Mouse (Mus musculus) MEL (cell line): Measurements from ENCODE around the gene Ralgapb. TPM values are rescaled to one million over a fixed set of nuclear protein-coding genes. Genes with fewer than 3 reads are reported as not detected.

ENCODE experiments used
- DNase-seq: peaks from one replicate; pipeline ENCODE4 v3.0.0; 2011; ENCODE audit warnings: low read depth, low spot score
- H3K27ac ChIP-seq: 2 replicates; pipeline ENCODE4 v1.5.1; 2012; ENCODE audit warnings: low read depth, mild to moderate bottlenecking, control low read depth, low read length, moderate library complexity; ENCODE audit not compliant: control insufficient read depth
- H3K27me3 ChIP-seq, 2 experiments: fragments of 150-350 bp in 1 of 2; sonication (generic) in 1 of 2; 2 replicates each; pipeline ENCODE4 v1.6.1; 2012; ENCODE audit warnings: low read length in 2 of 2, mild to moderate bottlenecking in 2 of 2, improper control_type of control experiment in 1 of 2, moderate library complexity in 1 of 2; ENCODE audit not compliant: insufficient read depth in 2 of 2, control insufficient read depth in 1 of 2
- H3K36me3 ChIP-seq, 2 experiments: 2 replicates each; pipeline ENCODE4 v1.6.1; 2012 to 2014; ENCODE audit warnings: low read length in 2 of 2, improper control_type of control experiment in 1 of 2, inconsistent platforms in 1 of 2, mild to moderate bottlenecking in 1 of 2; ENCODE audit not compliant: insufficient read depth in 2 of 2, control insufficient read depth in 1 of 2
- H3K4me1 ChIP-seq, 2 experiments: fragments of 150-350 bp in 1 of 2; sonication (generic) in 1 of 2; 2 replicates each; pipeline ENCODE4 v1.6.1; 2012; ENCODE audit warnings: low read length in 2 of 2, improper control_type of control experiment in 1 of 2, mild to moderate bottlenecking in 1 of 2; ENCODE audit not compliant: insufficient read depth in 2 of 2, control insufficient read depth in 1 of 2
- H3K4me3 ChIP-seq, 2 experiments: fragments of 150-350 bp in 1 of 2; sonication (generic) in 1 of 2; 2 replicates each; pipeline ENCODE4 v1.5.1; 2012; ENCODE audit warnings: low read depth in 2 of 2, low read length in 2 of 2, mild to moderate bottlenecking in 2 of 2, moderate library complexity in 2 of 2, control low read depth in 1 of 2, improper control_type of control experiment in 1 of 2; ENCODE audit not compliant: control insufficient read depth in 1 of 2, insufficient read depth in 1 of 2
- H3K79me2 ChIP-seq: 2 replicates; pipeline ENCODE4 v1.6.1; 2012; ENCODE audit warnings: mild to moderate bottlenecking, low read length, moderate library complexity; ENCODE audit not compliant: control insufficient read depth, poor library complexity, insufficient read depth
- H3K9ac ChIP-seq: 2 replicates; pipeline ENCODE4 v1.6.1; 2012; ENCODE audit warnings: low read depth, mild to moderate bottlenecking, control low read depth, low read length, moderate library complexity; ENCODE audit not compliant: control insufficient read depth, poor library complexity, severe bottlenecking
- H3K9me3 ChIP-seq: fragments of 150-350 bp; sonication (generic); replicated peaks from 2 replicates; pipeline ENCODE4 v1.6.1; 2012; ENCODE audit warnings: mild to moderate bottlenecking, low read length, improper control_type of control experiment, moderate library complexity; ENCODE audit not compliant: insufficient read depth
- BHLHE40 ChIP-seq: IDR thresholded peaks from 2 replicates; pipeline ENCODE4 v1.6.1; 2012; ENCODE audit warnings: low read depth, mild to moderate bottlenecking, inconsistent platforms, low read length, improper control_type of control experiment, borderline replicate concordance
- CHD1 ChIP-seq: IDR thresholded peaks from 2 replicates; pipeline ENCODE4 v1.6.1; 2012; ENCODE audit warnings: low read depth, mild to moderate bottlenecking, inconsistent platforms, low read length, improper control_type of control experiment
- CHD2 ChIP-seq: IDR thresholded peaks from 2 replicates; pipeline ENCODE4 v1.6.1; 2011; ENCODE audit warnings: low read length, improper control_type of control experiment
- CTCF ChIP-seq, 3 experiments: IDR thresholded peaks in 2 of 3; conservative IDR thresholded peaks in 1 of 3; 2 replicates each; pipeline ENCODE4 v1.5.1; 2011 to 2012; ENCODE audit warnings: low read length in 3 of 3, low read depth in 2 of 3, mild to moderate bottlenecking in 2 of 3, improper control_type of control experiment in 1 of 3, inconsistent platforms in 1 of 3, mixed read lengths in 1 of 3, moderate library complexity in 1 of 3; ENCODE audit not compliant: control insufficient read depth in 1 of 3, insufficient read depth in 1 of 3, poor library complexity in 1 of 3, severe bottlenecking in 1 of 3
- ELF1 ChIP-seq: IDR thresholded peaks from 2 replicates; pipeline ENCODE4 v1.6.1; 2014; ENCODE audit warnings: low read depth, mild to moderate bottlenecking, inconsistent platforms, low read length, improper control_type of control experiment, moderate library complexity
- ETS1 ChIP-seq: IDR thresholded peaks from 2 replicates; pipeline ENCODE4 v1.6.1; 2012; ENCODE audit warnings: low read depth, mild to moderate bottlenecking, inconsistent platforms, low read length, improper control_type of control experiment, moderate library complexity
- HCFC1 ChIP-seq: IDR thresholded peaks from 2 replicates; pipeline ENCODE4 v1.6.1; 2012; ENCODE audit warnings: low read depth, mild to moderate bottlenecking, inconsistent platforms, low read length, improper control_type of control experiment, moderate library complexity
- KAT2A ChIP-seq: conservative IDR thresholded peaks from 2 replicates; pipeline ENCODE4 v1.6.1; 2012; ENCODE audit warnings: low read depth, low read length, improper control_type of control experiment, inconsistent platforms
- MAFK ChIP-seq: IDR thresholded peaks from 2 replicates; pipeline ENCODE4 v1.6.1; 2011; ENCODE audit warnings: low read depth, mild to moderate bottlenecking, low read length, improper control_type of control experiment, borderline replicate concordance
- MYC ChIP-seq: IDR thresholded peaks from 2 replicates; pipeline ENCODE4 v1.6.1; 2011; ENCODE audit warnings: low read depth, mild to moderate bottlenecking, low read length, improper control_type of control experiment, moderate library complexity
- NRF1 ChIP-seq: IDR thresholded peaks from 2 replicates; pipeline ENCODE4 v1.6.1; 2014; ENCODE audit warnings: low read depth, mild to moderate bottlenecking, inconsistent platforms, low read length, improper control_type of control experiment, moderate library complexity; ENCODE audit not compliant: poor library complexity, insufficient read depth, severe bottlenecking
- RAD21 ChIP-seq: IDR thresholded peaks from 2 replicates; pipeline ENCODE4 v1.6.1; 2011; ENCODE audit warnings: mild to moderate bottlenecking, low read depth, low read length, improper control_type of control experiment
- SIN3A ChIP-seq: IDR thresholded peaks from 2 replicates; pipeline ENCODE4 v1.6.1; 2012; ENCODE audit warnings: low read length, improper control_type of control experiment, inconsistent platforms
- SMC3 ChIP-seq: IDR thresholded peaks from 2 replicates; pipeline ENCODE4 v1.6.1; 2011; ENCODE audit warnings: low read depth, low read length, improper control_type of control experiment
- TBP ChIP-seq: IDR thresholded peaks from 2 replicates; pipeline ENCODE4 v1.8.0; 2011; ENCODE audit warnings: low read depth, low read length, improper control_type of control experiment
- TCF12 ChIP-seq: IDR thresholded peaks from 2 replicates; pipeline ENCODE4 v1.6.1; 2014; ENCODE audit warnings: low read depth, mild to moderate bottlenecking, inconsistent platforms, low read length, improper control_type of control experiment, moderate library complexity
- UBTF ChIP-seq: IDR thresholded peaks from 2 replicates; pipeline ENCODE4 v1.6.1; 2012; ENCODE audit warnings: low read depth, mild to moderate bottlenecking, inconsistent platforms, low read length, improper control_type of control experiment, moderate library complexity, borderline replicate concordance; ENCODE audit not compliant: insufficient read depth
- ZC3H11A ChIP-seq: IDR thresholded peaks from 2 replicates; pipeline ENCODE4 v1.6.1; 2012; ENCODE audit warnings: low read depth, mild to moderate bottlenecking, inconsistent platforms, low read length, improper control_type of control experiment
- ZKSCAN1 ChIP-seq: IDR thresholded peaks from 2 replicates; pipeline ENCODE4 v1.6.1; 2012; ENCODE audit warnings: low read depth, mild to moderate bottlenecking, inconsistent platforms, low read length, improper control_type of control experiment, moderate library complexity
- ZNF384 ChIP-seq: IDR thresholded peaks from 2 replicates; pipeline ENCODE4 v1.6.1; 2012; ENCODE audit warnings: low read depth, mild to moderate bottlenecking, inconsistent platforms, low read length, improper control_type of control experiment
- polyA plus RNA-seq, 2 experiments: library from polyadenylated mRNA; stranded (reverse) in 1 of 2; unstranded in 1 of 2; fragments of >175 nt in 1 of 2; fragments of >200 nt in 1 of 2; gene quantifications; 2 replicates each; pipeline versions ENCODE4 v1.2.1 to v1.2.4; 2012; ENCODE audit warnings: low replicate concordance in 2 of 2, low read depth in 1 of 2; ENCODE audit not compliant: insufficient read length in 2 of 2, insufficient read depth in 1 of 2, missing spikeins in 1 of 2
- total RNA-seq: library from RNA; depleted of rRNA; stranded (reverse); fragments of 300-350 nt; gene quantifications from 2 replicates; pipeline ENCODE4 v1.2.3, GENCODE M21; 2012; rRNA removed

Gene Ralgapb
- total and polyA plus RNA-seq, 3 experiments, result 15.0 to 122 (median 20.7) TPM

- Histone ChIP-seq H3K27me3 (no peaks in the 10 kb centered on the region; a peak in 2 of 4 replicates), H3K27ac (no peak overlapping the region), H3K9me3 (no peaks in the 10 kb centered on the region), H3K4me3 (no peak overlapping the region), H3K36me3 (no peaks in the 10 kb centered on the region), H3K4me1 (no peaks in the 10 kb centered on the region), H3K9ac (no peak overlapping the region), H3K79me2 (no peaks in the 10 kb centered on the region)
- no peak for TF ChIP-seq CHD2
- TF ChIP-seq HCFC1, result no peak
- TF ChIP-seq ZNF384, result no peak
- TF ChIP-seq CHD1, result no peak
- no peak for TF ChIP-seq TCF12
- no peak for TF ChIP-seq SIN3A
- TF ChIP-seq ETS1, result no peak
- no peak for TF ChIP-seq UBTF
- TF ChIP-seq NRF1, result no peak
- no peak for TF ChIP-seq ZKSCAN1
- TF ChIP-seq ELF1, result no peak
- peak; percentile 15 for DNase-seq
Observed at GRCm38 (mm10) chr2:158545266-158545665, 135.6 kb downstream of the Ralgapb start.

- TF ChIP-seq RAD21, result peak; percentile 92
- peak; percentile 89 for TF ChIP-seq ZC3H11A
- TF ChIP-seq BHLHE40, result no peak
- peak; percentile 78 to 98 (median 95) for TF ChIP-seq CTCF (IDR thresholded peaks at IDR 0.05 in 2 of 3, conservative IDR thresholded peaks at IDR 0.05 in 1 of 3; ENCODE audit: control insufficient read depth in 1 of 3, insufficient read depth in 1 of 3, low read depth in 2 of 3, low read length in 3 of 3, poor library complexity in 1 of 3, severe bottlenecking in 1 of 3)
- TF ChIP-seq KAT2A, result no peak
- TF ChIP-seq SMC3, result peak; percentile 96
- no peak for TF ChIP-seq TBP
- TF ChIP-seq MAFK, result no peak
- no peak for TF ChIP-seq MYC
- H3K9ac ChIP-seq, result peak overlapping the region; percentile 17; the same call in 1 of the 2 replicates
- no peaks in the 10 kb centered on the region for H3K9me3 ChIP-seq
- H3K27ac ChIP-seq, result no peak overlapping the region
- no peaks in the 10 kb centered on the region for H3K4me1 ChIP-seq
- no peaks in the 10 kb centered on the region for H3K36me3 ChIP-seq
- H3K27me3 ChIP-seq, result no peaks in the 10 kb centered on the region; a peak in 2 of 4 replicates
- H3K79me2 ChIP-seq, result no peaks in the 10 kb centered on the region
- no peak overlapping the region for H3K4me3 ChIP-seq
- peak; percentile 68 for DNase-seq
Observed at GRCm38 (mm10) chr2:158546751-158547150, 137.1 kb downstream of the Ralgapb start.

Other genes starting within 250 kb of the Ralgapb start
- gene D630003M21Rik, start 180.6 kb upstream of the Ralgapb start, total RNA-seq, result not detected in 2 replicates
- gene D630003M21Rik, start 180.6 kb upstream of the Ralgapb start, polyA plus RNA-seq, result under 1 TPM in 1 of 2 experiments, not detected in 1; 0.10 TPM
- gene Bpi, start 151.8 kb upstream of the Ralgapb start, total RNA-seq, result not detected in 2 replicates
- under 1 TPM in 1 of 2 experiments, not detected in 1; 0.10 TPM for gene Bpi, start 151.8 kb upstream of the Ralgapb start, polyA plus RNA-seq
- not detected in 2 replicates for gene Lbp, start 103.4 kb upstream of the Ralgapb start, total RNA-seq
- gene Lbp, start 103.4 kb upstream of the Ralgapb start, polyA plus RNA-seq, result not detected
- gene Snhg11, start 34.2 kb upstream of the Ralgapb start, total RNA-seq, result not detected in 2 replicates
- gene Snhg11, start 34.2 kb upstream of the Ralgapb start, polyA plus RNA-seq, result under 1 TPM in 1 of 2 experiments, not detected in 1; 0.06 TPM
- gene Adig, start 92.8 kb downstream of the Ralgapb start, total RNA-seq, result not detected in 2 replicates
- not detected for gene Adig, start 92.8 kb downstream of the Ralgapb start, polyA plus RNA-seq
- not detected in 2 replicates for gene Arhgap40, start 102.9 kb downstream of the Ralgapb start, total RNA-seq
- not detected for gene Arhgap40, start 102.9 kb downstream of the Ralgapb start, polyA plus RNA-seq
- not detected in 2 replicates for gene Slc32a1, start 200.9 kb downstream of the Ralgapb start, total RNA-seq
- gene Slc32a1, start 200.9 kb downstream of the Ralgapb start, polyA plus RNA-seq, result not detected
- gene Actr5, start 215.0 kb downstream of the Ralgapb start, total RNA-seq, result 16.2 and 17.0 TPM in 2 replicates
- gene Actr5, start 215.0 kb downstream of the Ralgapb start, polyA plus RNA-seq, result 10 to 100 TPM in 1 of 2 experiments, not detected in 1; 20.8 TPM